Mouse (Mus musculus): ENCODE results near the gene Zfp771.

DNA sequence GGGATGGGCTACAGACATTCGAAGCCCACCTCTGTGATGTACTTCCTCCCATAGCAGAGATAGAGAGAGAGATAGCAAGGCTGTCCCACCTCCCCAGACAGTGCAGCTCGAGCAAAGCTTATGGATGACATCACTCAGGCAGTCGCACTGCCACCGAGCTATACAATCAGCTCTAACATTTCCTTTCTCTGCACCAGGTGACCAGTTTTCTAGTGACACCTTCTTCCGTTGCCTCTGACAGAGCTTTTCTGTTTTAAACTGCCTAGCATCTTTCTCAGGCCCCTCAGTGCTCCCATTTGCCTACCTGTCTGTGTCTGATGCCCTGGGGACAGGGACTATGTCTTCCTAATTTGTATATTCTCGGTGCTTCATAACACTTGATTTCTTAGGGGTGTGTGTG lies 23.6 kb upstream of the Zfp771 start:
- TF ChIP-seq CTCF (IDR thresholded peaks at IDR 0.05; ENCODE audit: borderline replicate concordance, extremely low read depth, insufficient read depth, insufficient read length) (no peak), POLR2A (IDR thresholded peaks at IDR 0.05; ENCODE audit: borderline replicate concordance, extremely low read depth, insufficient read depth, insufficient read length, poor library complexity, severe bottlenecking) (no peak)
